Mouse (Mus musculus) lung, postnatal 36 days (tissue): ENCODE data around the gene Pdhb.
A peak's percentile ranks its signal among the peaks of the same experiment; 100 is the strongest.

Experiments
- DNase-seq: peaks from one replicate; pipeline ENCODE4 v3.0.0; 2022; ENCODE audit warnings: mixed read lengths

Gene Pdhb

GRCm38 (mm10) chr14:8172507-8173410 lies at the start of gene Pdhb:
Gene Pdhb (minus strand): TSS chr14:8173025.
- DNase-seq: peak; percentile 100

GRCm38 (mm10) chr14:8222561-8222960 lies 49.7 kb upstream of the Pdhb start:
- DNase-seq: no peak

GRCm38 (mm10) chr14:8220912-8221311 lies 48.1 kb upstream of the Pdhb start:
- no peak for DNase-seq

DNA sequence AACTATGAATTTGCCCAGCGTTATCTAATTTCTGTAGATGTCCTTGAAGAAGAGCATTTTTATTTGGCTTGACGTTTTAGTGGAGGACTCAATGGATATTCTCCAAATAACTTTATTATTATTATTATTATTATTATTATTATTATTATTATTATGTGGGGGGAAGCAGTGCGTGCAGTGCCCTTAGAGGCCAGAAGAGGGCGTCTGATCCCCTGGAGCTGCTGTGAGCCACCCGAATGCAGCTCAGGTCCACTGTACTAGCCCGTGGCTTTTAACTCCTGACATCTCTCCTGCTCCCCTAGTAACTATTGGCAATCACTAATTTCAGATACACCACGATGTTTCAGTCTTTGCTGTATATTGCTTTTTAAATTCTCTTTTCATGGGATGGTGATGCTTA lies 47.5 kb upstream of the Pdhb start:
- peak; percentile 34 for DNase-seq

DNA sequence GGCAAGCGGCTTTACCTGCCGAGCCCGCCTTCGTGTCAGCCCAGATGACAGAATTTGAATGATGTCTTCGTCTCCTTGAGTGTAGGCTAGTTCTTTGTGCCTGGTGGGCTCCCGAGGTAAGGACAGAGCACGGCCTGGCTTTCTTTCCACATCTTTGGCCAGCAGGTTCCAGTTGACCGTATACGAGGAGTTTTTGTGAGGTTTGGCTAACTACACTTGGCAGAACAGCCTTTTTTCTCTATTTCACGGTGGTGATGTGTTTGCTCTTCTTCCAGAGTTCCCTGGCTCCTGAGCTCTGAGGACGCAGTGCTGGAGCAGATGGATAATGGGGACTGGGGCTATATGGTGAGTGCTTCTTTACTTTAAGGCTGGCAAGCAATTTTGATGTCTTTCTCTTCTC lies 47.1 kb upstream of the Pdhb start:
- no peak for DNase-seq

- DNase-seq: no peak
These were observed 46.0 kb upstream of the Pdhb start for GRCm38 (mm10) chr14:8218730-8219380.

DNA sequence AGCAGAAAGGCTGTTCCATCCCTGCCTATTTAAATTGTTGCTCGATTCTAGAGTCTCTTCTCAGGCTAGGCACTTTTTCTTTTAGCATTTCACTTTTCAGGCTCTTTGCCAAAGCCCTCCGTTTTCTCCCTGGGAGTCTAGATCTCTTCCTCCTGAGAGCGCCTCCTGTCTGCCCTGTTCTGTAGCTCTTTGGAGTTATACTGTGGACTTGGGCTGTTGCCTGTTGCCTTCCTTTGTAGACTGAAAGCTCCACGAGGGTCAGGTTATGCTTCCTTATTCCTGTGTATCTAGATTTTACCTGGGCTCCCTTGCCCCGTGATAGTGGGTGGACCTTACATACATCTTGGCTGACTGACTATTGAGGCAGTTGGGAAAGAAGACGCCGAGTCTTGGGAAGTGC lies 45.4 kb upstream of the Pdhb start:
- DNase-seq: no peak

GRCm38 (mm10) chr14:8216100-8216499 lies 43.3 kb upstream of the Pdhb start:
- DNase-seq: peak; percentile 20

DNA sequence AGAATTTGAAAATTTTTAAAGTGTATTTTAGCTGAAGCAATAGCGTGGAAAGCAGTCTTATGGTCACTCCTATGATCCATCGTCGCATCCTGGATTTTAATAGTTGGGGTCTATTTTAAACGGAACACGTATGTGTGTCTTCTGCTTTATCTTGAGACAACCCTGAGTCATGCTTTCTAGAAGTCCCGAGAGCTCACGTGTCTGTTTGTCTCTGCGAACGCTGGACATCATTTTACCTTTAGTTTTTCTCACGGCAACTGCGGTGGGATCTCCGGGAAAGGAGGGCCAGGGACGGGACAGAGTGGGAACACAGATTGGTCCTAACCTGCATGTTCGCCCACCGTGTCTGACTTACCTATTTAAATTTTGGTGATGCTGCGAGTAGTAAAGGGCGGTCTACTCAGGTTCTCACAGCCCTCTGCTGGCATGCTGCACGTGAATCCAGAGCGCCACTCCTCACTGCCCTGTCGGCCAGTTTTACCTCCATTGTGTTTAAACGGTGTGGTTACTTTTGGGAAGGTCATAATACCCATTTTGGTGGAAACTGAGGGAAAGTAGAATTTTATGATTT lies 42.5 kb upstream of the Pdhb start:
- peak; percentile 10 for DNase-seq

GRCm38 (mm10) chr14:8214299-8215207 lies 41.7 kb upstream of the Pdhb start:
- DNase-seq: peak; percentile 71

GRCm38 (mm10) chr14:8213803-8214224 lies 41.0 kb upstream of the Pdhb start, which contains the start of gene Kctd6:
Gene Kctd6 (plus strand): TSS chr14:8214140.
- peak; percentile 99 for DNase-seq

GRCm38 (mm10) chr14:8212996-8213395 lies 40.2 kb upstream of the Pdhb start:
- no peak for DNase-seq

- DNase-seq: no peak
These were observed 37.1 kb upstream of the Pdhb start for GRCm38 (mm10) chr14:8209896-8210295.

DNA sequence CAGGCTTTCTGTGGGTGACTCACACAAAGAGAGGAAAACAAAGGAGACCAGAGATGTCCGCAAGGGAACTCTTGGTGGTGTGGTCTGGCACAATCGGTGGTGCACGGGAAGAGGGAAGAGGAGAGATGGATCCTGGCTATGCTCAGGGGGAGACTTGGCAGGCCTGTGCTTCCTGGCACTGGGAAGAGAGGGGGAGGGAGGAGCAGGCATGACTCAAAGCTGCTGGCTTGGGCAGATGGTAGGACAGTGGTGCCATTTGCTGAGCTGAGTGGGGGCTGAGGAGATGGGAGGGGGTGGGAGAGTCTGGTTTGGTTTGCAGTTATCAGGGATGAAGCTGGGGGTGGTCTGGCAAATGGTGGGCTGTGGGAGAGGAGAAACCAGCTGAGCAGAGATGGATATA lies 36.1 kb upstream of the Pdhb start:
- no peak for DNase-seq

GRCm38 (mm10) chr14:8207543-8207942 lies 34.7 kb upstream of the Pdhb start:
- no peak for DNase-seq

- DNase-seq: no peak
These were observed 34.3 kb upstream of the Pdhb start for GRCm38 (mm10) chr14:8207105-8207504.

DNA sequence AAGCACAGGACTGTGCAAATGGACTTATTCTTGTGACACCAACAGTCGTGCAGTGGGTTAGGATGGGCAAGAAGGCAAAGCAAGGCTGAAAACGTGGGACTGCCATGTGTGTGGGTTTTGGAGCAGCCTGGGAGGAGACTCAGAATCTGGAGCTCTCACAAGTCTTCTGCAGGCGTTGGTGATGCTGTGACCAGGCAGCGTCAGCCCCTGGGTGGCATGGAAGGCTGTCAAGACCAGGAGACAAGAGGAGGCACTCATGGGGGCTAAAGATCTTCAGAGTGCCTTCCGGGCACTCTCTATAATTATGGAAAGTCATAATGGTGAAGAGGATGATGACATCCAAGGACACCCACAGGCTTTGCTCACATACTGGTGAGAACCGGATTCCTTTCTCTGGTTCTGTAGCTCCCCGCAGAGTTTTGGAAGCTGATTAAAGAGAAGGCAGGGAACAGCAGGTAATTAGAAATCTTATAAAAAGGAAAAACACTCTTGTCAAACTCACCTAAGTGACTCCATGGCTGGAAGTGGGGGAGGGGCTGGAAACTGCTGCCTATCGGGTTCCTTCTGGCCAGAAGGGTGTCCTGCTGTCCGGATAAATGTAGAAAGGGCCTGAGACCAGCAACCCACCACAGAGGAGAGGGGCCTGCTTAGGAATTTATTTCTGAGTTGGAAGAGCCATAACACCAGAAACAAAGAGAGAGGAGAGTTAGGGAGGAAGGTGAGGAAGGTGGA lies 33.5 kb upstream of the Pdhb start:
- DNase-seq: no peak

DNA sequence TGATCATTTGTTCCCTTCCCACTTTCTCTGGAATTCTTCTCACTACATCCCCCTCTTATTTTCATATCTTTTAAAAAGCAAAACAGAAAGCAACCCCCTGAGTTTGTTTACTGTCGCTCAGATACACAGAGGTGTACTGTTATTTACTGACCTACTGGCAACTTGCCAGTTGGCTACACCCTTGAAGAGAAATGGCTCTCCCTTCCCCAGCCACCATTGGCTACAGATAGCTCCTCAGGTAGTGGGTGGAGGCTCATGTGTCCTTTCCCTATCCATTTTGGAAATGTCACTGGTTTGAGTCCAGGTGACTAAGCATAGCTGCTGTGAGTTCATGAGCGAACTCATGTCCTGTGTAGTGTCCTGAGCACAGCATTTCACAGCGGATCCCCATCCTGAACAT lies 28.9 kb upstream of the Pdhb start:
- DNase-seq: peak; percentile 10

GRCm38 (mm10) chr14:8200769-8201168 lies 27.9 kb upstream of the Pdhb start:
- DNase-seq: no peak

DNA sequence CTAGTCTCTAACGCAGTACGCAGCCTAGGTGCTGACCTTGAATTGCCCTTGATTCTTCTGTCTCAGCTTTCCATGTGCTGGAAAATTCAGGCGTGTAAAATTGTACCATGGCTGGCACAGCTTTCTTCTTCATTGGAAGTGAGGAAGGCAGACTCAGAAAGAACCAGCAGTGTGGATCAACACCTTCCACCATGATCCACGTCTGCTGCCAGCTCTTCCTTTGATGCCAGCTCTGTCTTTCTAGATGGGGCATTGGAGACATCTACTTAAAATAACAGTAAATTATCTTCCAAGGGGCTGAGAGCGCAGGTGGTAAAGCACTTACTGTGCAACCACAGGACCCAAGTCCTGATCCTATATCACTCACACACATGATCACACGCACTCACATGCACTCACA lies 19.9 kb upstream of the Pdhb start:
- DNase-seq: no peak

DNA sequence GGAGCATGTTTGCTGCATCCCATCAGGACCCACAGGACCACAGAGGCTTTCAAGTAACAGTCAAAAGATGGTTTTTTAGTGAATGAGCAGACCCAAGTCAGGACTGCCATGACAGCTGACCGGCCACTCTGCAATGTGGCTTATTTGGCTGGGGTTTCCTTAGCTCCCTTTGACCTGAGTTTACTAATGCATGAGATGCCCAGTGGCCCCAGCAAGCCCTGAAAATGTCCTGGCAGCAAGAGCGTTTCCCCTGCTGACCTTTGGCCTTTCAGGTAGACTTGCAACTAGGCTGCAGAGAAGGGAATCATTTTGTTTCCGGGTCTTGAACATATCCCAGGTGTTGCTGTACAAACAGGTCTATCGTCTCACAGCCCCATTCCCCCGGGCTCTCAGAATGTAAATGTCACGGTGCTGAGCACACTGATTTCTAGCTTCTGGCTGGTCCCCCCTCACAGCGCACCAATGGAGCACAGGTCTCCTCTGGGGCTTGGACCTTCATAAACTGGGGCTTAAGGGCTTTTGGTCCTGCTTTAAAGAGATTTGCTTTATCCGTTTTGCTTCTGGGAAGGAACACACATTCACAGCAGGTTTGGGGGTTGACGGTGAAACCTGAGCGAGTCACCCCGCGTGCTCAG lies 18.6 kb upstream of the Pdhb start:
- no peak for DNase-seq

GRCm38 (mm10) chr14:8190556-8190955 lies 17.7 kb upstream of the Pdhb start:
- DNase-seq: no peak
